ENCODE assay signal across 19 mouse cellular contexts in the genomic region with DNA sequence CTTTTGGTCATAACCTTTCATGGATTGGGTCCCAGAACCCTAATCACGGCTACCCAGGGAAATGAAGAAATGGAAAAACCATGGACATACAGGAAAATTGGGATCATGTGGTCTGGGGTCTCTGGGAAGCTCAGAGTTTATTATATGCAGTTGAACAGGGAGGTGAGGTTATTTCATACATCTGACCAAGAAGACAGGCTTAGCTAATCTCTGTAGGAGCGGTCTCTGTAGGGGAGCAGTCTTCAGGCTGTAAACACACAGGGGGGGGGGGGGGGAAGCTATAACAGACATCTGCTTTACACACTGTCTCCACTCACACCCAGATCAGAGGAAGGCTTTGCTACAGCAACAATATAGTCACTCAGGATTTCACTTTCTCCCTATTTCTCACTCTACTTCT.
"Had no signal": no experiment of that assay in that cellular context is flagged by ENCODE, and none has a peak within 500 bp of the region (broad histone marks: within the 10 kb centered on the region; RNA-seq: fewer than 3 reads in every experiment).

No protein-coding gene starts in this region.

- H3K27ac ChIP-seq: midbrain, embryonic 10.5 days; neural tube, embryonic 13.5 days; neural tube, embryonic 15.5 days; stomach, embryonic 15.5 days; stomach, postnatal 0 days had no signal

- H3K4me3 ChIP-seq: midbrain, embryonic 10.5 days; myocyte; neural tube, embryonic 13.5 days; neural tube, embryonic 15.5 days; stomach, embryonic 15.5 days had no signal

- H3K36me3 ChIP-seq: midbrain, embryonic 10.5 days; neural tube, embryonic 13.5 days; neural tube, embryonic 15.5 days; stomach, embryonic 15.5 days had no signal

- H3K27me3 ChIP-seq: neural tube, embryonic 13.5 days; neural tube, embryonic 15.5 days; stomach, embryonic 15.5 days had no signal

- H3K9me3 ChIP-seq: midbrain, embryonic 10.5 days; neural tube, embryonic 13.5 days; neural tube, embryonic 15.5 days; stomach, embryonic 15.5 days had no signal

- H3K4me1 ChIP-seq: stomach, embryonic 15.5 days had no signal

- H3K4me2 ChIP-seq: lung, embryonic 14.5 days; neural tube, embryonic 13.5 days; neural tube, embryonic 15.5 days; stomach, embryonic 15.5 days had no signal

- H3K9ac ChIP-seq: lung, embryonic 14.5 days; neural tube, embryonic 13.5 days; neural tube, embryonic 15.5 days; stomach, embryonic 15.5 days had no signal

- ATAC-seq: midbrain, embryonic 16.5 days had no signal

- DNase-seq: lung, adult 18-20 months; lung, embryonic 14.5 days; lung, postnatal 10 days; lung, postnatal 4 days; midbrain, embryonic 14.5 days; right cerebral cortex, adult 18-20 months; right cerebral cortex, postnatal 25 days; right cerebral cortex, postnatal 4 days; spleen, adult 18-20 months; thymus, adult 18-20 months; thymus, postnatal 14 days; thymus, postnatal 36 days had no signal
